Mouse (Mus musculus) neural tube, embryonic 14.5 days (tissue): ENCODE data around the gene Pxmp4. TPM values are rescaled to one million over a fixed set of nuclear protein-coding genes. Genes with fewer than 3 reads are reported as not detected.

Experiments
- ATAC-seq: fragments of 200-750 bp; cut with Nextera tagmentation; 2 replicates; pipeline ENCODE4 v1.8.0; 2017; ENCODE audit warnings: low read depth, mild to moderate bottlenecking, moderate TSS enrichment, moderate library complexity
- H3K27ac ChIP-seq: fragments of 300-500 bp; sonication (generic); 2 replicates; pipeline ENCODE4 v1.5.1; 2014; ENCODE audit warnings: low read depth, mild to moderate bottlenecking, control low read depth, low read length, moderate library complexity, mixed read lengths
- H3K27me3 ChIP-seq: fragments of 300-500 bp; sonication (generic); 2 replicates; pipeline ENCODE4 v1.6.1; 2014; ENCODE audit warnings: low read length; ENCODE audit not compliant: control insufficient read depth, insufficient read depth
- H3K36me3 ChIP-seq: fragments of 300-500 bp; sonication (generic); 2 replicates; pipeline ENCODE4 v1.6.1; 2014; ENCODE audit warnings: low read length, mixed read lengths; ENCODE audit not compliant: control insufficient read depth, insufficient read depth
- H3K4me1 ChIP-seq: fragments of 300-500 bp; sonication (generic); 2 replicates; pipeline ENCODE4 v1.6.1; 2014; ENCODE audit warnings: low read length; ENCODE audit not compliant: control insufficient read depth, insufficient read depth
- H3K4me2 ChIP-seq: fragments of 300-500 bp; sonication (generic); 2 replicates; pipeline ENCODE4 v1.6.1; 2014; ENCODE audit warnings: mild to moderate bottlenecking, low read depth, low read length, control low read depth
- H3K4me3 ChIP-seq: fragments of 300-500 bp; sonication (generic); 2 replicates; pipeline ENCODE4 v1.5.1; 2014; ENCODE audit warnings: low read depth, low read length, control low read depth, mixed read lengths
- H3K9ac ChIP-seq: fragments of 300-500 bp; sonication (generic); replicated peaks from 2 replicates; pipeline ENCODE4 v1.6.1; 2014; ENCODE audit warnings: low read depth, mild to moderate bottlenecking, control low read depth, low read length, mixed read lengths
- H3K9me3 ChIP-seq: fragments of 300-500 bp; sonication (generic); 2 replicates; pipeline ENCODE4 v1.6.1; 2016; ENCODE audit warnings: low read length; ENCODE audit not compliant: control insufficient read depth
- WGBS: fragments of 180-500 bp; shearing (Covaris S2); extraction: QIAGEN DNeasy Blood & Tissue Kit; methylation state at CpG from one replicate; pipeline ENCODE4 v1.1.7; 2014; 5-methylcytosine and 5-hydroxymethylcytosine counted together
- polyA plus RNA-seq: library from polyadenylated mRNA; unstranded; fragments of >200 nt; fragmentation: Nextera tagmentation; extraction: Ambion mirVana; gene quantifications from 2 replicates; pipeline ENCODE4 v1.2.1, GENCODE M21; 2014

Gene Pxmp4
- polyA plus RNA-seq, 1 experiment from 2014 or later, result 16.0 TPM

DNA sequence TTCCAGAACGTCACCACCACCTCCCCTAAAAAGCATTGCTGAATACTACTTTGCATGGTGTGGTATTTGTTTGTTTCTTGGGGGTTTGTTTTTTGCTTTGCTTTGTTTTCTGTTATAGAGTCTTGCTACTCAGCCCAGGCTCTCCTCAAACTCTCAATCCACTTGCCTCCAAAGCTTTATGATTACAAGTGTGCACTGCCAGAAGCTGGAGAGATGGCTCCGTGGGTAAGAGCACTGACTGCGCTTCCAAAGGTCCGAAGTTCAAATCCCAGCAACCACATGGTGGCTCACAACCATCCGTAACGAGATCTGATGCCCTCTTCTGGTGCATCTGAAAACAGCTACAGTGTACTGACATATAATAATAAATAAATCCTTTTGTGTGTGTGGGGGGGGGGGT, 2.9 kb downstream of the Pxmp4 start:
- Histone ChIP-seq H3K9me3 (no peaks in the 10 kb centered on the region), H3K4me3 (no peak overlapping the region), H3K36me3 (no peaks in the 10 kb centered on the region), H3K4me2 (no peak overlapping the region), H3K4me1 (peaks cover 12% of the 10 kb centered on the region), H3K9ac (no peak overlapping the region), H3K27me3 (no peaks in the 10 kb centered on the region), H3K27ac (no peak overlapping the region)
- 65% methylated on average over 6 of the region's 6 CpGs for WGBS
- ATAC-seq, result no peak

DNA sequence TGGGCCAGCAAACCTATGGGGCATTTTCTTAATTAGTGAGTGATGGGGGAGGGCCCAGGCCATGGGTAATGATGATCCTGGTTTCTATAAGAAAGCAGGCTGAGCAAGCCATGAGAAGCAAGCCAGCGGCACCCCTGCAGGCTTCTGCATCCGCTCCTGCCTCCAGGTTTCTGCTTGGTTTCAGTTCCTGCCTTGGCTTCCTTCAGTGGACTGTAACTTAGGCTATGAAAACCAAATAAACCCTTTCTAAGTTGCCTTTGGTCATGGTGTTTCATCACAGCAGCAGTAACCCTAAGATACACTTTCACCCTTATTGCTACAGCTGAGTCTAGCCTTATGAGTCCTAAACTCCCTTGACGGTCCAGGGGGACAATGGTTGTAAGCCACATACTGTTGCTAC, 6.1 kb downstream of the Pxmp4 start:
- Histone ChIP-seq H3K4me3 (no peak overlapping the region), H3K4me2 (no peak overlapping the region), H3K36me3 (no peaks in the 10 kb centered on the region), H3K4me1 (no peaks in the 10 kb centered on the region), H3K27me3 (no peaks in the 10 kb centered on the region), H3K9me3 (no peaks in the 10 kb centered on the region), H3K27ac (no peak overlapping the region), H3K9ac (no peak overlapping the region)
- ATAC-seq, result no peak
- 88% methylated on average over 3 of the region's 3 CpGs for WGBS

DNA sequence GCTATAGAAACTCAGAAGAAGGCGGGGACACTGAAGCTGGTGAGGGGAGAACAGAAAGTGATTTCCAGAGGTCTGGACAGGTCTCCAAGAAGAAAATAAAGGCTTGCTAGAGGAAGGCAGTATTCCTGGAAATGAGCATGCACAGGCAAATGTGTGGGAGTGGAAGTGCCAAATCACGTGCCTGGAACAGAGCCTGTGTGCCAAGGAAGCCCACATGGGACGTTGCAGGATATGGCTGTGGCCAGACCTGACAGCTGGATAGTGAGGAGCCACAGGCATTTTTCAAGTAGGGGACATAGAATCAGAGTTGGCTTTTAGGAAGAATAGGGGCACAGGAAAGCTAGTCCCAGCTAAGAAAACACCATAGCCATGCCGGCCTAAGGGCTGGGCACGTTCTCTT, 7.7 kb downstream of the Pxmp4 start:
- no peaks in the 10 kb centered on the region for H3K27me3 ChIP-seq
- H3K4me1 ChIP-seq, result no peaks in the 10 kb centered on the region
- ATAC-seq, result no peak
- no peaks in the 10 kb centered on the region for H3K9me3 ChIP-seq
- H3K4me3 ChIP-seq, result no peak overlapping the region
- H3K9ac ChIP-seq, result no peak overlapping the region
- WGBS, result 71% methylated on average over 5 of the region's 5 CpGs
- no peaks in the 10 kb centered on the region for H3K36me3 ChIP-seq
- no peak overlapping the region for H3K27ac ChIP-seq
- H3K4me2 ChIP-seq, result no peak overlapping the region

DNA sequence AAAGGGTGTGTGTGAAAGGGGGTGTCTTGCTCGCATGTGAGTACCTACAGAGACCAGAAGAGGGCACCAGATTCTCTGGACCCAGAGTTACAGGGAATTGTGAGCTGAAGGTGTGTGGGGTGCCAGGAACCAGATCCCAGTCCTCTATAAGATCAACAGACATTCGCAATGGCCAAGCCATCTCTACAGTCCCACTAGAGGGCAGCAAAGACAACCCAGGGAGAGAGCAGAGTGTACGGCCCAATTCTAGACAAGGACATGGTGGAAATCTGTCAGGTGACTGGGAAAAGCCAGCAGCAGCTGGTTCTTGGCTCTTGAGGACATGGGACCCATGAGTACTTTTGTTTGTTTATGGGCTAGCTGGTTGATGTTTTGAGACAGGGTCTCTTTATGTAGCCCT, 10.5 kb downstream of the Pxmp4 start:
- no peaks in the 10 kb centered on the region for H3K9me3 ChIP-seq
- no peaks in the 10 kb centered on the region for H3K36me3 ChIP-seq
- 64% methylated on average over 3 of the region's 3 CpGs for WGBS
- no peak overlapping the region for H3K27ac ChIP-seq
- no peak for ATAC-seq
- H3K9ac ChIP-seq, result no peak overlapping the region
- no peak overlapping the region for H3K4me3 ChIP-seq
- H3K4me2 ChIP-seq, result no peak overlapping the region
- no peaks in the 10 kb centered on the region for H3K4me1 ChIP-seq
- no peaks in the 10 kb centered on the region for H3K27me3 ChIP-seq

DNA sequence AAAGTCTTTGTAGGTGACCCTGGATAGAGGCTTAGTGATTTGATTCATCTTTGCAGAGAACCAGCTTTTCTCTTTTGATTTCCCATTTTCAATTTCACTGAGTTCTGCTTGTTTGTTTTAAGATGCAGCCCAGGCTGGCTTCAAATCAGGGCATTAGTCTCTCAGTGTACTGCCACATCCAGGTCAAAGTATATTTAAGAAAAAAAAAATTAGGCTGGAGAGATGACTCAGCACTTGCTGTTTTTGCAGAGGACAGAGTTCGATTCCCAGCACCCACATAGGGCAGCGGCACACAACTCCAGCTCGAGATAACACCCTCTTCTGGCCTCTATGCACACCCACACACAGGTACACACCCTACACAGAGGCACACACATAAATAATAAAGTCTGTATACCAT, 12.3 kb downstream of the Pxmp4 start:
- Histone ChIP-seq H3K9ac (no peak overlapping the region), H3K36me3 (0 out of 2 replicates have a peak, but pooled peaks cover 5% of the 10 kb centered on the region), H3K27me3 (no peaks in the 10 kb centered on the region), H3K27ac (no peak overlapping the region), H3K9me3 (no peaks in the 10 kb centered on the region), H3K4me1 (no peaks in the 10 kb centered on the region), H3K4me3 (no peak overlapping the region), H3K4me2 (no peak overlapping the region)
- ATAC-seq, result no peak
- 94% methylated on average over 3 of the region's 3 CpGs for WGBS

DNA sequence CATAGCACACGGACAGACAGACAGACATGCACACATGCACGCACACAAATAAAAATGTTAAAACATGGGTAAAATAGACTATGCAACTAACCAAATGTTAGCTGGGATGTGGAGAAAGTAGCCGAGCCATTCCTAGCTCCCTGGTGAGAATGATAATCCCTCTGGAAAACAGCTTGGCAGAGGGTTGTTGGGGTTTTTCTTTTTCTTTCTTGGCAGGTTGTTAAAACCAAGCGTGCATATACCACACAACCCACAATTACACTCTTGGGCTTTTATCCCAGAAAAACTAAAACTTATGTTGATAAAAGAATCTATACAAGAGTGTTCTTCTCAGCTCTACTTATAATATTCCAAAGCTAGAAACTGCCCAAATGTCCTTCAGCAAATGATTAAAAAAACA, 14.5 kb downstream of the Pxmp4 start:
- no peaks in the 10 kb centered on the region for H3K9me3 ChIP-seq
- H3K27me3 ChIP-seq, result no peaks in the 10 kb centered on the region
- 0 out of 2 replicates have a peak, but pooled peaks cover 5% of the 10 kb centered on the region for H3K36me3 ChIP-seq
- no peak overlapping the region for H3K27ac ChIP-seq
- H3K4me1 ChIP-seq, result 0 out of 2 replicates have a peak, but pooled peaks cover 4% of the 10 kb centered on the region
- H3K9ac ChIP-seq, result no peak overlapping the region
- WGBS, result 78% methylated on average over 4 of the region's 4 CpGs
- no peak overlapping the region for H3K4me2 ChIP-seq
- H3K4me3 ChIP-seq, result no peak overlapping the region
- ATAC-seq, result no peak

DNA sequence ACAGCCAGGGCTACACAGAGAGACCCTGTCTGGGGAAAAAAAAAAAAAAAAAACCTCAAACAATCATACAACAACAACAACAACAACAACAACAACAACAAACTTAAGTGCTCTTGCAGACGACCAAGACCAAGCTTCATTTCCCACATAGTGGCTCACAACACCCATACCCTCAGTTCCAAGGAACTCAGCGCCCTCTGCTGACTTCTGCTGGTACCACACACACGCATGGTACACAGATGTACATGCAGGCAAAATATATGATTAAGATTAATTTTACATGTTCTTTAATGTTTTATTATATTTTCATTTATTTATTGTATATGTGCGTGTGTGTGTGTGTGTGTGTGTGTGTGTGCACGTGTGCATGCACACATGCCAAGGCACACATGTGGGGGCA, 17.1 kb downstream of the Pxmp4 start:
- Histone ChIP-seq H3K27me3 (no peaks in the 10 kb centered on the region), H3K9me3 (no peaks in the 10 kb centered on the region), H3K27ac (no peak overlapping the region), H3K4me3 (no peak overlapping the region), H3K36me3 (0 out of 2 replicates have a peak, but pooled peaks cover 5% of the 10 kb centered on the region), H3K4me2 (no peak overlapping the region), H3K9ac (no peak overlapping the region), H3K4me1 (0 out of 2 replicates have a peak, but pooled peaks cover 4% of the 10 kb centered on the region)
- ATAC-seq, result no peak
- WGBS, result 75% methylated on average over 5 of the region's 5 CpGs

DNA sequence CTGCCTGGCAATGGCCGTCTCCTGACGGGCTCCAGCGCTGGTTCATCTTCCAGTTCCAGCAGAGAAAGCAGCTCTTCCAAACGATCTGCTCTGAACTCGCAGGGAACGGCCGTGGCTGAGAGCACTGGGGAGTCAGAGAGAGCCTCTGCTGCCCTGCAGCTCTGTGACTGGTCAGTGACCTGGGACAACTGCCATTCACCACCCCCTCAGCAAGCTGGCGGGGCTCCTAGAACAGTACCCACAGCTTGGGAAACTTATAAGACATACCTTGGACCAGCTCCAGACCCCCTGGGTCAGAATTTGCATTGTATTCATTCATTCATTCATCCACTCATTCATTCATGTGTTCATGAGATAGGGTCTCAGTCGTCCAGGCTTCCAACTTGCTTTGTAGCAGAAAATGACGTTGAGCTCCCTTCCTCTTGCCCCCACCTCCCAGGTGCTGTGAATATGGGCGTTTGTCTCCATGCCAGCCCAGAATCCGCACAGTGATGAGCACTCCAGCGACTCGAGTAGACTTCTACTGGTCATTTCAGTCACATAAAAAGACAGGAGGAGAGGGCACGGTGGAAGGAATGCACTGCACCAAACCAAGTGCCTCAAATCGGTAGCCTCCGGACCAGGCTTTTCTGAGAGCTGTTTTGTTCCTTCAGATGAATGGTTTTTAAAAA, 18.4 kb downstream of the Pxmp4 start:
- no peak overlapping the region for H3K4me2 ChIP-seq
- H3K36me3 ChIP-seq, result 0 out of 2 replicates have a peak, but pooled peaks cover 5% of the 10 kb centered on the region
- H3K4me1 ChIP-seq, result 0 out of 2 replicates have a peak, but pooled peaks cover 4% of the 10 kb centered on the region
- no peak overlapping the region for H3K9ac ChIP-seq
- H3K27ac ChIP-seq, result no peak overlapping the region
- peak; percentile 8; the same call in 1 of the 2 replicates for ATAC-seq
- H3K27me3 ChIP-seq, result no peaks in the 10 kb centered on the region
- no peaks in the 10 kb centered on the region for H3K9me3 ChIP-seq
- H3K4me3 ChIP-seq, result no peak overlapping the region
- 50% methylated on average over 17 of the region's 17 CpGs for WGBS

DNA sequence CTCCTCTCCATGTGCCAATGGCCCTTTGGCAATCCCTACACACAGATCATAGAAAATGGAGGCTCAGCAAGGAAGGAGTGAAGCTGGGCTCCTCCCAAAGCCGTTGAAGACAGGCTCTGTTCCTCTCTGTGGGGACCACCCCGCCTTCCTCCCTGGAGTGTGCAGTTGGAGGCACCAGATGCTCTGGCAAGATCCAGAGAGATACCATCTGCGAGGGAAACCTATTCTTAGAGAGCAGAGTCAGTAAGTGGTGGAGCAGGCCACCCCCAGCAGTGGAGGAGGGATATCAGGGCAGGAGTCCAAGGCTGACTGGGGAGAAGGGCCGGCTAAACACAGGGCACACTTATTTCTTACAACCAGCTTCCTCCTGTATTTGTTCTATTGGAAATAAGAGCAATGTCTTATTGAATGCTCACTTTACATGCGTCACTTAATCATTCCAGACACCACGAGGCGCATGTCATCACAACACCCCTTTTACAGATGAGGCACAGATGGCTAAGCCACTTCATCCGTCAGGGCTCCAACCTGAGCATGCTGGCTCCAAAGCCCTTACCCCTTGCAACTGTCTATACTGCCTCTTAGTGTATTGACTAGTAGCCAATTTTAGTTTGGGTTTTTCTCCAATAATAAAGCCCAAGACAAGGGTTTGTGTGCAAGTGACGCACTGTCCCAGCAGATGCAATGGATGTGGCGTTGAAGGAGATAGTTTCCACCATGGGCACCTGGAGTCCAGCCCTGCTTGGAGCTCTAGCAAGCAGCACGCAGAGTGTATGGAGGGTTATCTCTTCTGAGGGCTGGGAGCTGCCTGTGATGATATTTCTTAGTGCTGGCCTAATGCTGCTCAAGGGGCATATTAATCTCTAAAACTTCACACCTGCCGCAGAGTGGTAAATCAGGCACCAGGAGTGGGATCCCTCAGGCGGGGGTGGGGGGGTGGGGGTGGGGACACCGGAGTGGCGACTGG, 19.3 kb downstream of the Pxmp4 start:
- no peaks in the 10 kb centered on the region for H3K27me3 ChIP-seq
- H3K9me3 ChIP-seq, result no peaks in the 10 kb centered on the region
- H3K4me1 ChIP-seq, result 0 out of 2 replicates have a peak, but pooled peaks cover 4% of the 10 kb centered on the region
- 39% methylated on average over 15 of the region's 15 CpGs for WGBS
- 0 out of 2 replicates have a peak, but pooled peaks cover 5% of the 10 kb centered on the region for H3K36me3 ChIP-seq
- H3K27ac ChIP-seq, result 0 out of 2 replicates have a peak overlapping the region, but pooled peaks have one; percentile 16
- peak; percentile 82 for ATAC-seq
- H3K4me2 ChIP-seq, result no peak overlapping the region
- H3K9ac ChIP-seq, result no peak overlapping the region
- no peak overlapping the region for H3K4me3 ChIP-seq
